In the genomic region with DNA sequence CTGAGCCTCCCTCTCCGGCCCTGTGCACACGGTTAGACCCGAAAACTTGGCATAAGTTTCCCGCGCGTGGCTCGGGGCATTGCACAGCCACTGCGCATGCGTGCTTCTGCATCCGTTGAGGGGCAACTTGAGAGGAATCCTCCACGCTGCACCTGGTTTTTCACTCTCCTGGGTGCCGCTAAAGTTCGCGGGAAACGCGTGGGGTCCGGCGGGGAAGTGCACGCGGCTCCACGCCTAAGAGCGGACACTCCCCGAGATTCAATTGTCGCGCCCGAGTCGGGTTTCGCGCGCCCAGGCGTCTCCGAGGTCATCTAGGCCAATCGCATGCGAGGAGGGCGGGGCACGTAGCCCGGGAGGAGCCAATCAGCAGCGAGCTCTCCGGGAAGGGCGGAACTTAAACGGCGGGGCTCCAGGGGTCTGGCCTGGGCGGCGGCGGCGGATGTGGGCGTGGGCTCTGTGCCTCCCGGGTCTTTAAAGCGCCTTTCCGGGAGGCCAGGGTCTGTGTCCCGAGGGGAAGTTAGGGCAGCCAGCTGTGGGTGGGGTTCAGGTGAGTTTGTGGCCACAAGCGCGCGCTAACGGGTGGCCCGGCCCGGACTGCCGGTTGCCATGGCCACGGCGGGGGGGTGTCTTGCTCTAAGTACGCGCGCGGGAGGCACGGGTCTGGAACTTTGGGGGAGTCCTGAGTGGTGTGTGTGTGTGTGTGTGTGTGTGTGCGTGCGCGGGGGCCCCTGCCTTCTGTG, we compare ENCODE assay signal across 8 mouse cellular contexts. TPM values are rescaled to one million over a fixed set of nuclear protein-coding genes. Genes with fewer than 3 reads are reported as not detected.
DNase-seq lines count a peak whose midpoint lies in the region; ATAC-seq and TF ChIP-seq lines count a peak whose summit lies in the region.

No protein-coding gene starts in this region.

- H3K27ac ChIP-seq in forebrain, embryonic 15.5 days (replicated peaks), result peak overlapping the region; percentile 65
- H3K27ac ChIP-seq in neural tube, embryonic 14.5 days (ENCODE audit: low read depth, low read length), result no peak overlapping the region
- peak overlapping the region; percentile 92 for H3K27ac ChIP-seq in testis, adult 2 months (ENCODE audit: control insufficient read depth, insufficient read depth, low read depth, low read length)

- intact Hi-C loops in heart, postnatal 25 days (cut with DNase I), result no loop called here

- no peaks in the 10 kb centered on the region for H3K9me3 ChIP-seq in G1E (replicated peaks)
- no peaks in the 10 kb centered on the region for H3K9me3 ChIP-seq in forebrain, embryonic 15.5 days
- no peaks in the 10 kb centered on the region for H3K9me3 ChIP-seq in neural tube, embryonic 14.5 days (ENCODE audit: control insufficient read depth, low read length)

- H3K9ac ChIP-seq in forebrain, embryonic 15.5 days (replicated peaks), result peak overlapping the region; percentile 50
- H3K9ac ChIP-seq in neural tube, embryonic 14.5 days (replicated peaks; ENCODE audit: low read depth, low read length), result peak overlapping the region; percentile 44

- peak; percentile 10; the same call in 1 of the 2 replicates for TF ChIP-seq POLR2A in testis, adult 2 months (IDR thresholded peaks at IDR 0.05; ENCODE audit: control insufficient read depth, low read depth, low read length)

- peaks cover 68% of the 10 kb centered on the region for H3K4me1 ChIP-seq in G1E (ENCODE audit: insufficient read depth, low read depth, low read length)
- peaks cover 29% of the 10 kb centered on the region for H3K4me1 ChIP-seq in forebrain, embryonic 15.5 days
- peaks cover 9% of the 10 kb centered on the region; the same call in 1 of the 2 replicates for H3K4me1 ChIP-seq in neural tube, embryonic 14.5 days (ENCODE audit: control insufficient read depth, insufficient read depth, low read length)
- peaks cover 22% of the 10 kb centered on the region for H3K4me1 ChIP-seq in testis, adult 2 months (ENCODE audit: control insufficient read depth, insufficient read depth, low read length)

- peak; percentile 80 for ATAC-seq in G1E (ENCODE audit: extremely low read depth, insufficient number of reproducible peaks, low FRiP score, poor library complexity, severe bottlenecking)
- peak; percentile 96 for ATAC-seq in forebrain, embryonic 15.5 days (replicated peaks)
- ATAC-seq in neural tube, embryonic 14.5 days (ENCODE audit: low read depth), result peak; percentile 95

- H3K36me3 ChIP-seq in G1E (replicated peaks), result peaks cover 46% of the 10 kb centered on the region
- no peaks in the 10 kb centered on the region for H3K36me3 ChIP-seq in forebrain, embryonic 15.5 days
- H3K36me3 ChIP-seq in neural tube, embryonic 14.5 days (ENCODE audit: control insufficient read depth, insufficient read depth, low read length), result no peaks in the 10 kb centered on the region
- no peaks in the 10 kb centered on the region; the same call in 1 of the 2 replicates for H3K36me3 ChIP-seq in testis, adult 2 months (ENCODE audit: control insufficient read depth, insufficient read depth, low read length)

- H3K27me3 ChIP-seq in G1E (ENCODE audit: insufficient read depth, low read length), result peaks cover 12% of the 10 kb centered on the region
- H3K27me3 ChIP-seq in forebrain, embryonic 15.5 days, result no peaks in the 10 kb centered on the region
- no peaks in the 10 kb centered on the region for H3K27me3 ChIP-seq in neural tube, embryonic 14.5 days (ENCODE audit: control insufficient read depth, insufficient read depth, low read length)
- H3K27me3 ChIP-seq in testis, adult 2 months (ENCODE audit: control insufficient read depth, insufficient read depth, low read length), result no peaks in the 10 kb centered on the region

- WGBS in forebrain, embryonic 15.5 days, result under 1% methylated on average over 68 of the region's 68 CpGs
- under 1% methylated on average over 68 of the region's 68 CpGs for WGBS in neural tube, embryonic 14.5 days

- peak overlapping the region; percentile 95 for H3K4me2 ChIP-seq in forebrain, embryonic 15.5 days (replicated peaks)
- peak overlapping the region; percentile 75 for H3K4me2 ChIP-seq in neural tube, embryonic 14.5 days (ENCODE audit: low read depth, low read length)

- H3K4me3 ChIP-seq in G1E (ENCODE audit: low read depth, low read length), result peak overlapping the region; percentile 84
- H3K4me3 ChIP-seq in forebrain, embryonic 15.5 days, result peak overlapping the region; percentile 70
- peak overlapping the region; percentile 61 for H3K4me3 ChIP-seq in neural tube, embryonic 14.5 days (ENCODE audit: low read depth, low read length)
- peak overlapping the region; percentile 95 for H3K4me3 ChIP-seq in testis, adult 2 months (ENCODE audit: control insufficient read depth, low read depth, low read length)

- DNase-seq in G1E (ENCODE audit: low spot score), result peak; percentile 96
- DNase-seq in cerebellum, adult 11-12 months, result peak; percentile 87
- DNase-seq in heart, postnatal 25 days (ENCODE audit: low spot score), result peak; percentile 93
- peak; percentile 95 for DNase-seq in layer of hippocampus, adult 11-12 months (ENCODE audit: low spot score)
- peak; percentile 95 to 96 for DNase-seq in lung, adult 18-20 months

- TF ChIP-seq CTCF in G1E (IDR thresholded peaks at IDR 0.05; ENCODE audit: low read depth, low read length), result no peak
- no peak for TF ChIP-seq CTCF in testis, adult 2 months (IDR thresholded peaks at IDR 0.05; ENCODE audit: control insufficient read depth, insufficient read depth, insufficient replicate concordance, low read depth, low read length)

RNA-seq across cellular contexts. Expression of gene Uhrf1, which starts 0.9 kb away (rescaled TPM):
- total RNA-seq in G1E (2014; fragmentation: Nextera tagmentation), result 108 and 118 TPM in 2 replicates
- total RNA-seq in G1E (2017), result 173 and 186 TPM in 2 replicates
- 193 and 196 TPM in 2 replicates for polyA plus RNA-seq in G1E (2012)
- polyA plus RNA-seq in forebrain, embryonic 15.5 days (2015; fragmentation: Nextera tagmentation; extraction: Ambion mirVana), result 55.6 and 65.1 TPM in 2 replicates
- 1 to 10 TPM; 3.7 to 4.3 TPM for total RNA-seq in heart, postnatal 25 days (2021)
- polyA plus RNA-seq in neural tube, embryonic 14.5 days (2014; fragmentation: Nextera tagmentation; extraction: Ambion mirVana), result 5.7 and 9.4 TPM in 2 replicates
- 41.1 and 43.1 TPM in 2 replicates for polyA plus RNA-seq in testis, adult 2 months (2012; rRNA removed)

RNA-seq across cellular contexts. Expression of gene Arrdc5, which starts 3.9 kb away (rescaled TPM):
- total RNA-seq in G1E (2014; fragmentation: Nextera tagmentation), result not detected in 2 replicates
- total RNA-seq in G1E (2017), result not detected in 2 replicates
- polyA plus RNA-seq in G1E (2012), result not detected in 2 replicates
- not detected in 2 replicates for polyA plus RNA-seq in forebrain, embryonic 15.5 days (2015; fragmentation: Nextera tagmentation; extraction: Ambion mirVana)
- total RNA-seq in heart, postnatal 25 days (2021), result not detected
- polyA plus RNA-seq in neural tube, embryonic 14.5 days (2014; fragmentation: Nextera tagmentation; extraction: Ambion mirVana), result not detected in 2 replicates
- 274 and 296 TPM in 2 replicates for polyA plus RNA-seq in testis, adult 2 months (2012; rRNA removed)

RNA-seq across cellular contexts. Expression of gene Plin3, which starts 11.3 kb away (rescaled TPM):
- total RNA-seq in G1E (2014; fragmentation: Nextera tagmentation) (8.1 and 12.3 TPM in 2 replicates), G1E (2017) (55.9 and 64.1 TPM in 2 replicates)
- 12.2 and 12.7 TPM in 2 replicates for polyA plus RNA-seq in G1E (2012)
- polyA plus RNA-seq in forebrain, embryonic 15.5 days (2015; fragmentation: Nextera tagmentation; extraction: Ambion mirVana), result 10.9 and 13.6 TPM in 2 replicates
- 100 to 1,000 TPM; 154 to 171 TPM for total RNA-seq in heart, postnatal 25 days (2021)
- 6.9 and 13.2 TPM in 2 replicates for polyA plus RNA-seq in neural tube, embryonic 14.5 days (2014; fragmentation: Nextera tagmentation; extraction: Ambion mirVana)
- polyA plus RNA-seq in testis, adult 2 months (2012; rRNA removed), result 21.9 and 22.3 TPM in 2 replicates

RNA-seq across cellular contexts. Expression of gene Kdm4b, which starts 21.8 kb away (rescaled TPM):
- total RNA-seq in G1E (2014; fragmentation: Nextera tagmentation) (28.3 and 35.1 TPM in 2 replicates), G1E (2017) (21.5 and 24.6 TPM in 2 replicates)
- 31.1 and 32.3 TPM in 2 replicates for polyA plus RNA-seq in G1E (2012)
- polyA plus RNA-seq in forebrain, embryonic 15.5 days (2015; fragmentation: Nextera tagmentation; extraction: Ambion mirVana), result 81.2 and 81.5 TPM in 2 replicates
- total RNA-seq in heart, postnatal 25 days (2021), result 10 to 100 TPM; 37.9 to 38.1 TPM
- 58.6 and 66.1 TPM in 2 replicates for polyA plus RNA-seq in neural tube, embryonic 14.5 days (2014; fragmentation: Nextera tagmentation; extraction: Ambion mirVana)
- 20.0 and 21.9 TPM in 2 replicates for polyA plus RNA-seq in testis, adult 2 months (2012; rRNA removed)

RNA-seq across cellular contexts. Expression of gene Ticam1, which starts 27.4 kb away (rescaled TPM):
- total RNA-seq in G1E (2014; fragmentation: Nextera tagmentation) (15.2 and 16.2 TPM in 2 replicates), G1E (2017) (4.9 and 5.7 TPM in 2 replicates)
- polyA plus RNA-seq in G1E (2012), result 7.4 and 8.1 TPM in 2 replicates
- 1.3 and 1.7 TPM in 2 replicates for polyA plus RNA-seq in forebrain, embryonic 15.5 days (2015; fragmentation: Nextera tagmentation; extraction: Ambion mirVana)
- total RNA-seq in heart, postnatal 25 days (2021), result 1 to 10 TPM; 7.6 to 9.8 TPM
- polyA plus RNA-seq in neural tube, embryonic 14.5 days (2014; fragmentation: Nextera tagmentation; extraction: Ambion mirVana), result 0.92 and 1.7 TPM in 2 replicates
- 3.4 and 3.7 TPM in 2 replicates for polyA plus RNA-seq in testis, adult 2 months (2012; rRNA removed)

Comparison
In these comparisons a context has a peak if more than half of its experiments do, and no peak if none do; other contexts are left out.
1. RNA of gene Arrdc5, which starts 3.9 kb away (polyA plus RNA-seq): 274 to 296 TPM in testis, adult 2 months; not detected in G1E, not detected in forebrain, embryonic 15.5 days and not detected in neural tube, embryonic 14.5 days; every median in the first group is over 100 times any median in the second.
2. Peak in every context shown above with its lines, with median percentiles within 50 percentile points of each other: ATAC-seq, DNase-seq and H3K4me3 ChIP-seq.